Mouse (Mus musculus) ES-E14 (cell line): ENCODE data around the gene Cdh22. TPM values are rescaled to one million over a fixed set of nuclear protein-coding genes. Genes with fewer than 3 reads are reported as not detected.

Source experiments
- DNase-seq: peaks from one replicate; pipeline ENCODE4 v3.0.0-alpha.2; 2013; ENCODE audit warnings: low read depth, low spot score
- H3K27ac ChIP-seq: 2 replicates; pipeline ENCODE4 v1.5.1; 2012; ENCODE audit warnings: low read depth, mild to moderate bottlenecking, low read length, moderate library complexity, mixed read lengths; ENCODE audit not compliant: poor library complexity, insufficient read depth, severe bottlenecking
- H3K36me3 ChIP-seq: 2 replicates; pipeline ENCODE4 v1.6.1; 2012; ENCODE audit warnings: mild to moderate bottlenecking, low read length, moderate library complexity, mixed read lengths; ENCODE audit not compliant: control insufficient read depth, poor library complexity, insufficient read depth, severe bottlenecking
- H3K4me1 ChIP-seq, 2 experiments: fragments of 150-350 bp in 1 of 2; sonication (generic) in 1 of 2; 2 replicates each; pipeline ENCODE4 v1.6.1; 2012; ENCODE audit warnings: low read length in 2 of 2, mild to moderate bottlenecking in 1 of 2, mixed read lengths in 1 of 2; ENCODE audit not compliant: control insufficient read depth in 2 of 2, insufficient read depth in 2 of 2, poor library complexity in 1 of 2
- H3K4me3 ChIP-seq, 2 experiments: fragments of 150-350 bp in 1 of 2; sonication (generic) in 1 of 2; 2 replicates each; pipeline ENCODE4 v1.5.1; 2012; ENCODE audit warnings: low read length in 2 of 2, low read depth in 1 of 2, mild to moderate bottlenecking in 1 of 2, mixed read lengths in 1 of 2; ENCODE audit not compliant: insufficient read depth in 1 of 2, poor library complexity in 1 of 2, severe bottlenecking in 1 of 2
- H3K9ac ChIP-seq: 2 replicates; pipeline ENCODE4 v1.6.1; 2012; ENCODE audit warnings: low read depth, mild to moderate bottlenecking, low read length, mixed read lengths; ENCODE audit not compliant: poor library complexity, insufficient read depth, severe bottlenecking
- H3K9me3 ChIP-seq: fragments of 150-350 bp; sonication (generic); 2 replicates; pipeline ENCODE4 v1.6.1; 2012; ENCODE audit warnings: low read depth, mild to moderate bottlenecking, low read length; ENCODE audit not compliant: control insufficient read depth, insufficient read depth
- CHD2 ChIP-seq: IDR thresholded peaks from 2 replicates; pipeline ENCODE4 v1.6.1; 2014; ENCODE audit warnings: mild to moderate bottlenecking, low read depth, low read length, inconsistent platforms
- HCFC1 ChIP-seq: IDR thresholded peaks from 2 replicates; pipeline ENCODE4 v1.6.1; 2012; ENCODE audit warnings: low read length, inconsistent platforms, borderline replicate concordance; ENCODE audit not compliant: insufficient read depth
- MAFK ChIP-seq: IDR thresholded peaks from 2 replicates; pipeline ENCODE4 v1.6.1; 2014; ENCODE audit warnings: mild to moderate bottlenecking, low read depth, low read length, inconsistent platforms; ENCODE audit not compliant: insufficient read depth
- ZC3H11A ChIP-seq: IDR thresholded peaks from 2 replicates; pipeline ENCODE4 v1.6.1; 2012; ENCODE audit warnings: low read depth, mild to moderate bottlenecking, inconsistent platforms, low read length, borderline replicate concordance
- ZNF384 ChIP-seq: IDR thresholded peaks from 2 replicates; pipeline ENCODE4 v1.6.1; 2012; ENCODE audit warnings: low read depth, low read length, inconsistent platforms
- in situ Hi-C, 2 experiments: fragments of 600-800 bp; cut with MboI; formaldehyde crosslinking; loops; one replicate each; pipeline ENCODE4 v1.15.1; 2025; ENCODE audit warnings: low sequenced_read_pairs in 2 of 2, inconsistent platforms in 1 of 2; ENCODE audit not compliant: unreplicated experiment in 2 of 2
- total RNA-seq: library from RNA; depleted of rRNA; stranded (reverse); fragments of 300-350 nt; gene quantifications from 2 replicates; pipeline ENCODE4 v1.2.3, GENCODE M21; 2012

Gene Cdh22
- total RNA-seq, 1 experiment, result 0.13 TPM

DNA sequence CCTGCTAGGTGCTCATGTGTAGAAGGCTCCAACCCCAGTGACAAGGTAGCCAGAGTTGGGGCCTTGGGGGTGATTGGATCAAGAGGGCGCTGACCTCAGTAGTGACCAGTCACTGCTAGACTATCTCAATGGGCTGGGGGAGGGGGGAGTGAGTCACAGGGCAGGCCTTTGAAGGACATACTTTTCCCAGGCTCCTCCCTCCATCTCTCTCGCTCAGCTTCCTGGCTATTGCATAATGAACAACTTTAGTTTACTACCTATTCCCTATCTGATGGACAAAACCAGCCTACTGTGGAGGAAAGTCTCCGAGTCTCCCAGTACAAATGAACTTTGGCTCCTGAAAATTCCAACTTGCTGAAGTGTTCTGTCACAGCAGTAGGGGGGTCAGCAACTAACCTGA, 45.1 kb downstream of the Cdh22 start:
- Histone ChIP-seq H3K4me3 (no peak overlapping the region), H3K4me1 (no peaks in the 10 kb centered on the region), H3K36me3 (no peaks in the 10 kb centered on the region), H3K9me3 (no peaks in the 10 kb centered on the region), H3K9ac (no peak overlapping the region), H3K27ac (no peak overlapping the region)
- in situ Hi-C loops, result no loop called here
- no peak for DNase-seq
- TF ChIP-seq MAFK (no peak), CHD2 (no peak), HCFC1 (no peak), ZNF384 (no peak), ZC3H11A (no peak)

GRCm38 (mm10) chr2:165187648-165188380, 46.8 kb downstream of the Cdh22 start:
- DNase-seq, result no peak
- H3K27ac ChIP-seq, result no peak overlapping the region
- H3K36me3 ChIP-seq, result no peaks in the 10 kb centered on the region
- no peak overlapping the region for H3K4me3 ChIP-seq
- in situ Hi-C loops, result no loop called here
- no peaks in the 10 kb centered on the region for H3K4me1 ChIP-seq
- TF ChIP-seq CHD2 (no peak), ZC3H11A (no peak), ZNF384 (no peak), HCFC1 (no peak)
- H3K9ac ChIP-seq, result no peak overlapping the region
- no peaks in the 10 kb centered on the region for H3K9me3 ChIP-seq

GRCm38 (mm10) chr2:165184015-165184633, 50.5 kb downstream of the Cdh22 start:
- Histone ChIP-seq H3K9ac (no peak overlapping the region), H3K4me3 (no peak overlapping the region), H3K9me3 (no peaks in the 10 kb centered on the region), H3K27ac (no peak overlapping the region), H3K36me3 (no peaks in the 10 kb centered on the region), H3K4me1 (no peaks in the 10 kb centered on the region; a peak in 1 of 4 replicates)
- DNase-seq, result no peak
- no peak for TF ChIP-seq ZC3H11A
- TF ChIP-seq CHD2, result no peak
- no peak for TF ChIP-seq MAFK
- no peak for TF ChIP-seq ZNF384
- no peak for TF ChIP-seq HCFC1
- in situ Hi-C loops, result no loop called here

- Histone ChIP-seq H3K9ac (no peak overlapping the region), H3K9me3 (no peaks in the 10 kb centered on the region), H3K36me3 (no peaks in the 10 kb centered on the region), H3K4me1 (peaks cover 0 to 4% of the 10 kb centered on the region in 2 experiments; a peak in 1 of 4 replicates), H3K4me3 (no peak overlapping the region), H3K27ac (no peak overlapping the region)
- no peak for DNase-seq
- TF ChIP-seq CHD2 (no peak), ZC3H11A (no peak), MAFK (no peak), HCFC1 (no peak), ZNF384 (no peak)
- in situ Hi-C loops, result no loop called here
Measured at GRCm38 (mm10) chr2:165182085-165182976, 52.3 kb downstream of the Cdh22 start.
